Mouse (Mus musculus): ENCODE data around the gene Mad2l2. TPM values are rescaled to one million over a fixed set of nuclear protein-coding genes. Genes with fewer than 3 reads are reported as not detected.
"Not testable (repeated sequence)": the region's sequence is repeated elsewhere in the genome, so short reads cannot be mapped to it uniquely, and the experiment has no call there.

The Mad2l2 gene
- polyA plus RNA-seq, 1 experiment from 2014 or later = 96.6 TPM

DNA sequence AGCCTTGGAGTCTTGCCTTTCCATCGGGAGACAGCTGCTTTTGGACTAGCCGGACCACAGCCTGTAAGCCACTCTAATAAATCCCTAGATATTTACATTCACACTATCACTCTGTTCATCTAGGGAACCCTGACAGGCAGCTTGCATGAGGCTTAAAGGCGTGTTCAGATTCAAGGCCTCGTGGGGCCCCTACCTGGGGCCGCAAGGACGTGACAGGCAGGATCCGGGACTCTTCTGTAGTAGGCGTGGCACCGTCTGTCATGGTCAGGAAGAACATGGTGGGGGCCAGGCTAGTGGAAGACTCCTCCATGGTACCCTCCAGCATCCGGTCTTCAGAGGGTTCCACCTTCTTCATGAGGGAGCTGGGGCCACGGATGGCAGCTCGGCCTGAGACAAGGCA lies 17.7 kb upstream of the Mad2l2 start:
- no peak overlapping the region for H3K9ac ChIP-seq
- H3K36me3 ChIP-seq (ENCODE audit: poor library complexity, severe bottlenecking) = peaks cover 46% of the 10 kb centered on the region
- H3K9me3 ChIP-seq (replicated peaks) = 0 out of 2 replicates have a peak, but pooled peaks cover 3% of the 10 kb centered on the region
- no peak overlapping the region for H3K4me3 ChIP-seq
- peaks cover 18% of the 10 kb centered on the region for H3K4me1 ChIP-seq
- 82% methylated on average over 12 of the region's 12 CpGs for WGBS
- no peaks in the 10 kb centered on the region for H3K27me3 ChIP-seq
- H3K27ac ChIP-seq = no peak overlapping the region
- no peak for ATAC-seq
- H3K4me2 ChIP-seq = no peak overlapping the region

DNA sequence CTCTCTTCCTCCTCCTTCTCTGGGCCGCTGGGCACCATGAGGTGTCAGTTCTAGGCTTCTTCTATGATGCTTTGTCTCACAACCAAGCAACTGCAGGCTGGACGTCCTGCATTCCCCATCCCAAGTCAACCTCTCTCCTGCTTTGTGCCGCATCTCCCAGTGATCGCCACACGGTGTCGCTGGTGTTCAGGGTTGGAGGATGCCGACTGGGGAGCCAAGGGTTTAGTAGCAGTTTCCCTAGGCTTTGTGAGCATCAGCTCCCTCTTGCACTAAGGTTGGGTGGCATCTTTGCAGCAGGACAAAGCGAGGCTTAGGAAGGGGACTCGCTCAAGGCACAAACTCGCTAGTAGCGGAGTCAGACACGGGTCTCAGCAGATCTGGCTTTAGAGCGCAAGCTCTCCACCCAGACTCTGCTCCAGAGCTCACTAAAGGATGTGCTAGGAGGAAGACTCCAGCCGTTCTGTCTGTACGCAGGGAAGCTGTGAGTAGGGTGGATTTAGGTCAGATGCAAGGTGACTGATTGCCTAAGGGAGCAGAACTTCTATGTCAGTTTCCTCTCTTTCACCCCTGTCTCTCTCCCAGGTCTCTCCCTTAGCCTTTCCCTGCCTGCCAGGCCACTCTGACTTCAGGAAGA lies 15.3 kb upstream of the Mad2l2 start:
- WGBS = 5% methylated on average over 15 of the region's 15 CpGs
- peaks cover 25% of the 10 kb centered on the region for H3K36me3 ChIP-seq (ENCODE audit: poor library complexity, severe bottlenecking)
- H3K4me2 ChIP-seq = peak overlapping the region; percentile 34
- H3K9me3 ChIP-seq (replicated peaks) = 0 out of 2 replicates have a peak, but pooled peaks cover 3% of the 10 kb centered on the region
- H3K4me3 ChIP-seq = no peak overlapping the region
- peaks cover 10% of the 10 kb centered on the region for H3K4me1 ChIP-seq
- no peaks in the 10 kb centered on the region for H3K27me3 ChIP-seq
- peak overlapping the region; percentile 71 for H3K27ac ChIP-seq
- ATAC-seq = peak; percentile 79
- peak overlapping the region; percentile 38 for H3K9ac ChIP-seq

DNA sequence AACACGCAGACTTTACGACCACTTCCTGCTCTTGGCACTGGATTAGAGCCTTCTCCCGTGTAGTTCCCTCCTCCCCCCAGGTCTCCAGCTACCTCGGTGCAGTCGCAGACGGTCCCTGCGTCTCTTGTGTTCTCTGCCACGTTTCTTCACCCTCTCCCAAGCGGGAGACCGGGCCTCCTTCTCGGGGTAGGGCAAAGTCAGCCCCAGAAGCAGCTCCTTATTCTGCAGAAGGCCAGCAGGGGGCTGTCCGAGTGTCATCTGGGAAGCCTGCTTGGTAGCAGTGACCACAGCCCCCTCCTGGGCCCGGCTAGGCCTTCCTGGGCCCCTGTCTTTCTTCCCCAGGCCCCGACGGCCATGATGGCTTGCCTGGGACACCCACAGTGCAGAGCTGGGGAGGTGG lies 14.7 kb upstream of the Mad2l2 start:
- Histone ChIP-seq H3K4me3 (no peak overlapping the region), H3K4me2 (peak overlapping the region; percentile 0; the same call in 1 of the 2 replicates), H3K9me3 (replicated peaks) (0 out of 2 replicates have a peak, but pooled peaks cover 3% of the 10 kb centered on the region), H3K36me3 (ENCODE audit: poor library complexity, severe bottlenecking) (peaks cover 22% of the 10 kb centered on the region), H3K27ac (peak overlapping the region; percentile 71), H3K9ac (peak overlapping the region; percentile 38), H3K27me3 (no peaks in the 10 kb centered on the region), H3K4me1 (peaks cover 13% of the 10 kb centered on the region)
- 9% methylated on average over 15 of the region's 15 CpGs for WGBS
- 0 out of 2 replicates have a peak, but pooled peaks have one; percentile 25 for ATAC-seq

DNA sequence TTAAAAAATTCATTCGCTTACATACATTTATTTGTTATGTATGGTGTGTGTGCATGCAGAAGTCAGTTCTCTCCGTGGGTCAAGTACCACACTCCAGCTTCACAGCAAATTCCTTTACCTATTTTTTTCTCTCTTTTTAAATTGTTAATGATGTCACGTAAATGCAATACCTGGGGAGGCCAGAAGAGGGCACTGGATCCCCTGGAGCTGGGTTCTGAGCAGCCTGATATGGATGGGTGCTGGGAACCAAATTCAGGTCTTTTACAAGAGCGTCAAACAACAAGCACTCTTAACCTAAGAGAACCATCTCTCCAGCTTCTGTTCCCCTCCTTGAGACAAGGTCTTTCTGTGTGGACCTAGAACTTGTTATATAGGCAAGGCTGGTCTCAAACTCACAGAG lies 13.5 kb upstream of the Mad2l2 start:
- ATAC-seq = no peak
- Histone ChIP-seq H3K27ac (no peak overlapping the region), H3K36me3 (ENCODE audit: poor library complexity, severe bottlenecking) (peaks cover 22% of the 10 kb centered on the region), H3K4me2 (no peak overlapping the region), H3K9me3 (replicated peaks) (0 out of 2 replicates have a peak, but pooled peaks cover 3% of the 10 kb centered on the region), H3K9ac (no peak overlapping the region), H3K4me3 (no peak overlapping the region), H3K27me3 (no peaks in the 10 kb centered on the region), H3K4me1 (peaks cover 25% of the 10 kb centered on the region)
- WGBS = 80% methylated on average over 4 of the region's 4 CpGs

DNA sequence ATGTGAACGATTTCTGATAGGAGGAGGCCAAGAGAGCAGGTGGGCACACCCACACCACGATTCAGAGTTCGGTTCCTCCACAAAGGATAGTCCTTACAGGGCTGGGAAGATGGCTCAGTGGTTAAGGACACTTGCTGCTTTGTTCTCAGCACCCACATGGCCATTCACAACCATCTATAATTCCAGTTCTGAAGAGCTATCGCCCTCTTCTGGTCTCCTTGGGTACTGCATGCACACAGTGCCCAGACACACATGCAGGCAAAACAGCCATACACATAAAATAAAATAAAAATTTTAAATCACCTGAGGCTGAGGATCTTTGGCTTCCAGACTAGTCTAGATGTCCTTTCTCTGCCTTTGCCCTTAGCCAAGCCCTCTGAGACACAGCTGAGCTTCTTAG lies 12.8 kb upstream of the Mad2l2 start:
- H3K27ac ChIP-seq = no peak overlapping the region
- ATAC-seq = no peak
- no peak overlapping the region for H3K4me3 ChIP-seq
- 79% methylated on average over 4 of the region's 4 CpGs for WGBS
- peaks cover 32% of the 10 kb centered on the region for H3K4me1 ChIP-seq
- H3K36me3 ChIP-seq (ENCODE audit: poor library complexity, severe bottlenecking) = peaks cover 22% of the 10 kb centered on the region
- H3K9me3 ChIP-seq (replicated peaks) = 0 out of 2 replicates have a peak, but pooled peaks cover 3% of the 10 kb centered on the region
- H3K27me3 ChIP-seq = no peaks in the 10 kb centered on the region
- no peak overlapping the region for H3K4me2 ChIP-seq
- no peak overlapping the region for H3K9ac ChIP-seq

DNA sequence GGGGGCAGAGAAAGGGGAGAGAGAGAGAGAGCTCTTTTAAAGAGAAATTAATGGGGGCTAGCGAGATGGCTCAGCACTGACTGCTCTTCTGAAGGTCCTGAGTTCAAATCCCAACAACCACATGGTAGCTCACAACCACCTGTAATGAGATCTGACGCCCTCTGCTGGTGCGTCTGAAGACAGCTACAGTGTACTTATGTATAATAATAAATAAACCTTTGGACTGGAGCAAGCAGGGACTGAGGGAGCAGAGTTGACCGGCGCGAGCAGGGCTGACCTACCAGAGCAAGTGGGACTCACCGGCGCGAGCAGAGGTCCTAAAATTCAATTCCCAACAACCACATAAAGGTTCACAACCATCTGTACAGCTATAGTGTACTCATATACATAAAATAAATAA lies 10.6 kb upstream of the Mad2l2 start:
- H3K4me1 ChIP-seq = peaks cover 54% of the 10 kb centered on the region
- not testable (repeated sequence) for H3K27me3 ChIP-seq; H3K4me3 ChIP-seq; ATAC-seq; H3K9ac ChIP-seq; H3K36me3 ChIP-seq (ENCODE audit: poor library complexity, severe bottlenecking); H3K9me3 ChIP-seq (replicated peaks); H3K27ac ChIP-seq; H3K4me2 ChIP-seq
- WGBS = 91% methylated on average over 9 of the region's 9 CpGs

DNA sequence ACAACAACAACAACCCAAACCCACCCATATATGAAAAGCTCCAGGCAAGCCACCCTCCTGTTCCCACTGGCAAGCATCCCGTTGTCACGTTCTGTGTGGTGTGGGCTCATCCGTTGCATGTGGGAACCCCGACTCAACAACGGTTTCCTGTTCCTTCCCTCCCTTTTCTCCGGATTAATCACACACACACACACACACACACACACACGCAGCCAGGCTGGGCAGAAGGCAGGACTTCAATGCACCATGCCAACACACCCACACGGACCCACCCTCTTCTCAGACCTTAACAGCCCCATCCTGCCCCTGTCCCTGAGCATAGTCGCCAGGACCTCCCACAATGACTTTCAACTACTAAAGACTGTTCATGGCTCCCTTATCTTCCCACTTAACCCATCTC lies 9.6 kb upstream of the Mad2l2 start:
- peaks cover 57% of the 10 kb centered on the region for H3K4me1 ChIP-seq
- H3K36me3 ChIP-seq (ENCODE audit: poor library complexity, severe bottlenecking) = peaks cover 7% of the 10 kb centered on the region; the same call in 1 of the 2 replicates
- no peaks in the 10 kb centered on the region for H3K27me3 ChIP-seq
- H3K9me3 ChIP-seq (replicated peaks) = 0 out of 2 replicates have a peak, but pooled peaks cover 3% of the 10 kb centered on the region
- WGBS = 75% methylated on average over 9 of the region's 9 CpGs
- no peak overlapping the region for H3K4me3 ChIP-seq
- no peak for ATAC-seq
- peak overlapping the region; percentile 91 for H3K27ac ChIP-seq
- no peak overlapping the region for H3K9ac ChIP-seq
- no peak overlapping the region for H3K4me2 ChIP-seq

DNA sequence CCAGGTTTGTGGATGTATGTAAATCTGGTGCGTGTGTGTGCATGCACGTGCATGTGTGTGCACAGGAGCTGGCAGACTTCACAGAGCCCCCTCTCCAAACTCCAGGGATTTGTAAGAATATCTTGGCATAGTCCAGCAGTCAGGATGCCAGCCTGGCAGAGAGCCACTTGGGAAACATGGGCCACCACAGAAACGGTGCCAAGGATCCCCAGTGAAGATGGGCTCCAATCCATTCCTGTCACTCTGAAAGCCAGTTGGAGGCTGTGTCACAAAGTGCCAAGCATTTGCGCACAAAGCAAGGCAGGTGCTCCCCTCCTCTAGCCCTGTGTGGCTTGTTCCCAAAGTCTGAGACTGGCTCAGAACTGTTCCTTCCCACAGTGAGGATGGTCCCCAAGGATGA lies 8.8 kb upstream of the Mad2l2 start:
- Histone ChIP-seq H3K27me3 (no peaks in the 10 kb centered on the region), H3K9me3 (replicated peaks) (0 out of 2 replicates have a peak, but pooled peaks cover 3% of the 10 kb centered on the region), H3K27ac (peak overlapping the region; percentile 91), H3K9ac (no peak overlapping the region; the same call in 1 of the 2 replicates), H3K4me3 (no peak overlapping the region), H3K4me2 (peak overlapping the region; percentile 34), H3K36me3 (ENCODE audit: poor library complexity, severe bottlenecking) (peaks cover 7% of the 10 kb centered on the region; the same call in 1 of the 2 replicates), H3K4me1 (peaks cover 61% of the 10 kb centered on the region)
- 56% methylated on average over 4 of the region's 4 CpGs for WGBS
- peak; percentile 64 for ATAC-seq

DNA sequence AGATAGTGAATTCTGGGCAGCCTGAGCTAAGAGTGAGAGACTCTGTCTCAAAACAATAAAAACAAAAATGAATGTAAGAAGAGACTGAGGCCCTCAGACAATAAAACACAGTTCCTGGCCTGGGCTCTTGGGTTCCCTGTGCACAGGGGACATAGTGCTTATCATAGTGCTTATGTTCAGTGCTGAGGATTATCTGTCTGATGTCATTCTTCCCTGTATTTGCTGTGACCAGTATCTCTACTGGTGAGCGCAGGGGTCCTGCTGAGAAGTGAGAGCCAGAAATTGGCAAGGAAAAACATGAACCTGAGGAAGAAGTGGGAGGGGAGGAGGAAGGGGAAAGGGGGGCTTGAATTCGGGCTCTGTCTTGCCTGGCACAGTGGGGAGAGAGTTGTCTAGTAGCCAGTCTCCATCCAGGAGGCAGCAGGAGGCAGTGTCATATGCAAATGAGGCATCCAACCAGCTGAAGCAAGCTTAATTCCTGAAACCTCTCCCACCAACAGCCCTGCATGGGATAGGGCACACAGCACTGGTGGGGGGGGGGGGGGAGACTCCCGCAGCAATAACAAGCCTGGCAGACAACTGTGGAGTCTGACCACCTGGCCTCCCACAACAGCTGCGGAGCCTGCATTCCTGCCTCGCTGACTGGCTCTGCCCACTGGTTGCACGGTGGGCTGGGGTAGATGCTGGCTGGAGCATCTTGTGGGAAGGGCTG lies 8.0 kb upstream of the Mad2l2 start:
- Histone ChIP-seq H3K27ac (peak overlapping the region; percentile 91), H3K9me3 (replicated peaks) (0 out of 2 replicates have a peak, but pooled peaks cover 3% of the 10 kb centered on the region), H3K36me3 (ENCODE audit: poor library complexity, severe bottlenecking) (peaks cover 4% of the 10 kb centered on the region; the same call in 1 of the 2 replicates), H3K9ac (peak overlapping the region; percentile 12; the same call in 1 of the 2 replicates), H3K4me3 (no peak overlapping the region), H3K27me3 (no peaks in the 10 kb centered on the region), H3K4me2 (peak overlapping the region; percentile 34), H3K4me1 (peaks cover 69% of the 10 kb centered on the region)
- peak; percentile 87 for ATAC-seq
- 5% methylated on average over 6 of the region's 6 CpGs for WGBS

DNA sequence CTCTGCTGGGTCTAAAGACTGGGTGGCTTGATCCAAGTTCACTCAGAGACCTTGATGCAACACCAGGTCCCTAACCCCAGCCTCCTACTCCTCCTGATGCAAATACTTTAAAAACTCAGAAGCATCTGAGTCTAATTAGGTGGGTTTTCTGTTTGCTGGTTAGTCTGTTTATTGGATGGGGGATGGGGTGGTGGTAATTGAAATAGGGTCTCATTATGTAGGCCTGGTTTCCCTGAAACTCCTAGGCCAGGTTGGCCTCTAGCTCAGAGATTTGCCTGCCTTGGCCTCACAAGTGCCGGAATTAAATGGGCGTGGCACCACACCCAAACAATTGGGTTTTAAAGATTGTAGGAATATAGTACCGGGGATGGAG lies 7.5 kb upstream of the Mad2l2 start:
- H3K9ac ChIP-seq = no peak overlapping the region
- WGBS = 57% methylated on average over 3 of the region's 3 CpGs
- H3K4me1 ChIP-seq = peaks cover 75% of the 10 kb centered on the region
- H3K36me3 ChIP-seq (ENCODE audit: poor library complexity, severe bottlenecking) = no peaks in the 10 kb centered on the region; the same call in 1 of the 2 replicates
- H3K9me3 ChIP-seq (replicated peaks) = no peaks in the 10 kb centered on the region
- no peaks in the 10 kb centered on the region for H3K27me3 ChIP-seq
- ATAC-seq = no peak
- H3K4me2 ChIP-seq = peak overlapping the region; percentile 34; the same call in 1 of the 2 replicates
- peak overlapping the region; percentile 91 for H3K27ac ChIP-seq
- H3K4me3 ChIP-seq = no peak overlapping the region

DNA sequence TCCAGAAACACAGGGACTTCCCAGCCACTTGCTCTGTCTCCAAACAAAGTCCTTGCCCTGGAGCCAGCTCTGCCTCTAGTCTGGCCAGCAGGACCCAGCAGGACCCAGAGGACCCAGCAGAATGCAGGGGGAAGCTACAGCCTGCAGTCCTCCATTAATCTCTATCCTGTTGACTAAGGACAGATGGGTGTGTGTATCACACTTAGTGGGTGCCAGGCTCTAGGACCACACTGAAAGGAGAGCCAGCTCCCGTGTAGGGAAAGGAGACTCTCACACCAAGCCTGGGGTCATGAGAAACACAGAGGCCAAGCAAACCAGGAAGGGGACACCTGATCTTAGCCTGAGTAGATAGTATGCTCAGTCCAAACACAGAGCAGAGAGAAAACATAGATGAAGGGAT lies 1.9 kb upstream of the Mad2l2 start:
- Histone ChIP-seq H3K36me3 (ENCODE audit: poor library complexity, severe bottlenecking) (no peaks in the 10 kb centered on the region), H3K4me3 (peak overlapping the region; percentile 74), H3K4me1 (peaks cover 80% of the 10 kb centered on the region), H3K27me3 (peaks cover 4% of the 10 kb centered on the region; the same call in 1 of the 2 replicates), H3K27ac (peak overlapping the region; percentile 97), H3K4me2 (peak overlapping the region; percentile 79), H3K9ac (peak overlapping the region; percentile 98; the same call in 1 of the 2 replicates), H3K9me3 (replicated peaks) (no peaks in the 10 kb centered on the region)
- ATAC-seq = no peak
- 69% methylated on average over 1 of the region's 1 CpGs for WGBS

DNA sequence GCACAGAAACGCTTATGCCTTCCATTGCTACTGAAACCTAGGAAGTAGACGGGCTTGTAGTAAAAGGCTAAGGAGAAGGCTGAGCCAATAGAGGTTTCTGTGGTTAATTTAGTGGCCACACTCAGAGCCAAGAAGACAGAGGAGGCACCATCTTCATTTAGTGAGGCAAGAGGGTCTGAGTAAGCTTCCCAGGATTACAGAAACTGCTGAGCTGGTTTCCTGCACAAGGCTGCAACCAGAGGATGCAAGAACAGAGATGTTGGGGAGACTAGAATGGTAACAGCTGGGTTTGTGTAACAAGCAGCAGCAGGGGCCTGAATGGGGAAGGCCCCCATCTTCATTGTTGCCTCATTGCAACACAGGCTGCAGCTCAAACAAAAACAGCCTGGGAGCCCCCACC lies 1.5 kb upstream of the Mad2l2 start:
- H3K4me3 ChIP-seq = peak overlapping the region; percentile 74
- H3K27ac ChIP-seq = peak overlapping the region; percentile 97
- H3K27me3 ChIP-seq = peaks cover 4% of the 10 kb centered on the region; the same call in 1 of the 2 replicates
- no peak for ATAC-seq
- H3K9ac ChIP-seq = peak overlapping the region; percentile 98
- no peaks in the 10 kb centered on the region for H3K9me3 ChIP-seq (replicated peaks)
- WGBS = 67% methylated on average over 2 of the region's 2 CpGs
- peak overlapping the region; percentile 79 for H3K4me2 ChIP-seq
- peaks cover 76% of the 10 kb centered on the region for H3K4me1 ChIP-seq
- 0 out of 2 replicates have a peak, but pooled peaks cover 2% of the 10 kb centered on the region for H3K36me3 ChIP-seq (ENCODE audit: poor library complexity, severe bottlenecking)

Data from forebrain, embryonic 13.5 days (tissue).